ENCODE assay signal across 8 mouse cellular contexts in genomic region chr6:142507785-142508162, GRCm38 (mm10). TPM values are rescaled to one million over a fixed set of nuclear protein-coding genes. Genes with fewer than 3 reads are reported as not detected.
DNase-seq lines count a peak whose midpoint lies in the region; ATAC-seq and TF ChIP-seq lines count a peak whose summit lies in the region.

Gene Ldhb, minus strand, starts transcription at chr6:142507957.

- H3K4me2 ChIP-seq in heart, embryonic 11.5 days, result peak within 1 kb of the TSS; percentile 80
- H3K4me2 ChIP-seq in kidney, embryonic 14.5 days (replicated peaks; ENCODE audit: low read depth, low read length), result peak within 1 kb of the TSS; percentile 84
- peak within 1 kb of the TSS; percentile 94 for H3K4me2 ChIP-seq in limb, embryonic 13.5 days (replicated peaks)
- peak within 1 kb of the TSS; percentile 92 for H3K4me2 ChIP-seq in midbrain, embryonic 14.5 days (ENCODE audit: low read length)

- H3K27ac ChIP-seq in heart, embryonic 11.5 days (ENCODE audit: low read depth, low read length), result peak within 1 kb of the TSS; percentile 85
- H3K27ac ChIP-seq in kidney, embryonic 14.5 days (ENCODE audit: low read depth, low read length), result peak within 1 kb of the TSS; percentile 48
- H3K27ac ChIP-seq in limb, embryonic 13.5 days, result peak within 1 kb of the TSS; percentile 75
- H3K27ac ChIP-seq in midbrain, embryonic 14.5 days (replicated peaks; ENCODE audit: low read depth, low read length), result peak within 1 kb of the TSS; percentile 65
- H3K27ac ChIP-seq in spleen, adult 2 months (ENCODE audit: insufficient read depth, low read length), result no peak within 1 kb of the TSS

- peak within 1 kb of the TSS; percentile 85 for H3K9ac ChIP-seq in heart, embryonic 11.5 days (ENCODE audit: low read depth, low read length)
- peak within 1 kb of the TSS; percentile 63 for H3K9ac ChIP-seq in kidney, embryonic 14.5 days (ENCODE audit: low read depth, low read length)
- H3K9ac ChIP-seq in limb, embryonic 13.5 days, result peak within 1 kb of the TSS; percentile 84
- H3K9ac ChIP-seq in midbrain, embryonic 14.5 days (replicated peaks; ENCODE audit: low read length), result peak within 1 kb of the TSS; percentile 74

- no peak for TF ChIP-seq CTCF in spleen, adult 2 months (IDR thresholded peaks at IDR 0.05; ENCODE audit: extremely low read depth, insufficient read depth, insufficient read length, insufficient replicate concordance)

- DNase-seq in 3T3-L1 (ENCODE audit: low read depth, low spot score), result peak; percentile 94
- DNase-seq in brain, adult 2 months (ENCODE audit: low read depth, low spot score), result peak; percentile 97
- DNase-seq in fat pad, adult 2 months (ENCODE audit: extremely low read depth, low read depth, low spot score), result peak; percentile 39
- peak; percentile 95 for DNase-seq in midbrain, embryonic 14.5 days
- peak; percentile 14 to 26 for DNase-seq in spleen, adult 2 months (ENCODE audit: low read depth in 1 of 2, low spot score in 2 of 2)

- peaks cover 24% of the 10 kb centered on the region for H3K4me1 ChIP-seq in heart, embryonic 11.5 days (ENCODE audit: control insufficient read depth, insufficient read depth, low read length)
- peaks cover 33% of the 10 kb centered on the region for H3K4me1 ChIP-seq in kidney, embryonic 14.5 days (ENCODE audit: control insufficient read depth, insufficient read depth, low read length)
- peaks cover 40% of the 10 kb centered on the region for H3K4me1 ChIP-seq in limb, embryonic 13.5 days
- H3K4me1 ChIP-seq in midbrain, embryonic 14.5 days (ENCODE audit: control insufficient read depth, insufficient read depth, low read length), result peaks cover 14% of the 10 kb centered on the region
- no peaks in the 10 kb centered on the region for H3K4me1 ChIP-seq in spleen, adult 2 months (ENCODE audit: control insufficient read depth, insufficient read depth, insufficient read length)

- peak; percentile 96 for ATAC-seq in heart, embryonic 11.5 days (replicated peaks; ENCODE audit: insufficient number of reproducible peaks, low FRiP score, low TSS enrichment)
- ATAC-seq in kidney, embryonic 14.5 days (ENCODE audit: low FRiP score, low TSS enrichment), result peak; percentile 96
- peak; percentile 98 for ATAC-seq in limb, embryonic 13.5 days (ENCODE audit: low FRiP score, low read depth)
- peak; percentile 95 for ATAC-seq in midbrain, embryonic 14.5 days (ENCODE audit: low FRiP score, low TSS enrichment)

- no peak for TF ChIP-seq POLR2A in spleen, adult 2 months (IDR thresholded peaks at IDR 0.05; ENCODE audit: low read depth, low read length)

- WGBS in heart, embryonic 11.5 days (ENCODE audit: insufficient replicate concordance), result under 1% methylated on average over 19 of the region's 19 CpGs
- WGBS in kidney, embryonic 14.5 days, result under 1% methylated on average over 19 of the region's 19 CpGs
- WGBS in limb, embryonic 13.5 days, result 0% methylated on average over 19 of the region's 19 CpGs
- under 1% methylated on average over 19 of the region's 19 CpGs for WGBS in midbrain, embryonic 14.5 days
- WGBS in spleen, adult 2 months, result 1% methylated on average over 19 of the region's 19 CpGs

- H3K36me3 ChIP-seq in heart, embryonic 11.5 days (ENCODE audit: control insufficient read depth, insufficient read depth, low read length), result peaks cover 3% of the 10 kb centered on the region; the same call in 1 of the 2 replicates
- H3K36me3 ChIP-seq in kidney, embryonic 14.5 days (ENCODE audit: control insufficient read depth, insufficient read depth, low read length), result peaks cover 8% of the 10 kb centered on the region; the same call in 1 of the 2 replicates
- peaks cover 4% of the 10 kb centered on the region for H3K36me3 ChIP-seq in limb, embryonic 13.5 days
- H3K36me3 ChIP-seq in midbrain, embryonic 14.5 days (ENCODE audit: control insufficient read depth, insufficient read depth, low read length), result peaks cover 10% of the 10 kb centered on the region; the same call in 1 of the 2 replicates
- H3K36me3 ChIP-seq in spleen, adult 2 months (ENCODE audit: control insufficient read depth, insufficient read depth, low read length), result no peaks in the 10 kb centered on the region

- peaks cover 5% of the 10 kb centered on the region; the same call in 1 of the 2 replicates for H3K27me3 ChIP-seq in heart, embryonic 11.5 days (ENCODE audit: control insufficient read depth, insufficient read depth, low read length)
- no peaks in the 10 kb centered on the region for H3K27me3 ChIP-seq in kidney, embryonic 14.5 days (ENCODE audit: control insufficient read depth, insufficient read depth, low read length)
- H3K27me3 ChIP-seq in limb, embryonic 13.5 days, result peaks cover 16% of the 10 kb centered on the region; the same call in 1 of the 2 replicates
- H3K27me3 ChIP-seq in midbrain, embryonic 14.5 days (ENCODE audit: control insufficient read depth, insufficient read depth, low read length), result 0 out of 2 replicates have a peak, but pooled peaks cover 3% of the 10 kb centered on the region
- no peaks in the 10 kb centered on the region for H3K27me3 ChIP-seq in spleen, adult 2 months (ENCODE audit: control insufficient read depth, insufficient read depth, low read length)

- peak within 1 kb of the TSS; percentile 73 for H3K4me3 ChIP-seq in heart, embryonic 11.5 days (ENCODE audit: low read depth, low read length)
- peak within 1 kb of the TSS; percentile 67 for H3K4me3 ChIP-seq in kidney, embryonic 14.5 days (ENCODE audit: low read length)
- peak within 1 kb of the TSS; percentile 67 for H3K4me3 ChIP-seq in limb, embryonic 13.5 days
- H3K4me3 ChIP-seq in midbrain, embryonic 14.5 days (replicated peaks; ENCODE audit: low read depth, low read length), result peak within 1 kb of the TSS; percentile 58
- peak within 1 kb of the TSS; percentile 44 for H3K4me3 ChIP-seq in spleen, adult 2 months (ENCODE audit: extremely low read depth, insufficient read depth, insufficient read length)

- no peaks in the 10 kb centered on the region for H3K9me3 ChIP-seq in heart, embryonic 11.5 days (replicated peaks; ENCODE audit: control insufficient read depth, low read length)
- no peaks in the 10 kb centered on the region for H3K9me3 ChIP-seq in kidney, embryonic 14.5 days (ENCODE audit: control insufficient read depth, low read length)
- H3K9me3 ChIP-seq in limb, embryonic 13.5 days, result no peaks in the 10 kb centered on the region
- no peaks in the 10 kb centered on the region for H3K9me3 ChIP-seq in midbrain, embryonic 14.5 days (ENCODE audit: control insufficient read depth, low read length)

RNA-seq across cellular contexts. Expression of gene Ldhb, which starts in this region (rescaled TPM):
- polyA plus RNA-seq in heart, embryonic 11.5 days (2014; fragmentation: Nextera tagmentation; extraction: Ambion mirVana), result 651 and 686 TPM in 2 replicates
- polyA plus RNA-seq in kidney, embryonic 14.5 days (2014; fragmentation: Nextera tagmentation; extraction: Ambion mirVana), result 578 and 592 TPM in 2 replicates
- 361 and 383 TPM in 2 replicates for polyA plus RNA-seq in limb, embryonic 13.5 days (2015; fragmentation: Nextera tagmentation; extraction: Ambion mirVana)
- 486 and 524 TPM in 2 replicates for polyA plus RNA-seq in midbrain, embryonic 14.5 days (2014; fragmentation: Nextera tagmentation; extraction: Ambion mirVana)
- 5.6 and 5.8 TPM in 2 replicates for polyA plus RNA-seq in spleen, adult 2 months (2012; rRNA removed)

Comparison
In these comparisons a context has a peak if more than half of its experiments do, and no peak if none do; other contexts are left out.
1. RNA of gene Ldhb (polyA plus RNA-seq): 651 to 686 TPM in heart, embryonic 11.5 days, 578 to 592 TPM in kidney, embryonic 14.5 days, 486 to 524 TPM in midbrain, embryonic 14.5 days and 361 to 383 TPM in limb, embryonic 13.5 days; 5.6 to 5.8 TPM in spleen, adult 2 months; every median in the first group is over 10 times any median in the second.
2. DNase-seq: peak in every context shown above with its lines; median percentile 97 in brain, adult 2 months; 95 in midbrain, embryonic 14.5 days; 94 in 3T3-L1; 39 in fat pad, adult 2 months; 20 in spleen, adult 2 months.
3. Peak in every context shown above with its lines, with median percentiles within 50 percentile points of each other: ATAC-seq, H3K4me2 ChIP-seq, H3K4me3 ChIP-seq and H3K9ac ChIP-seq.